In genomic region chr13:80899435-80900029, GRCm38 (mm10) we compare ENCODE assay signal across 23 mouse cellular contexts.
"Had no signal": no experiment of that assay in that cellular context is flagged by ENCODE, and none has a peak within 500 bp of the region (broad histone marks: within the 10 kb centered on the region; RNA-seq: fewer than 3 reads in every experiment).

No protein-coding gene starts in this region.

- H3K4me1 ChIP-seq: kidney, embryonic 15.5 days; limb, embryonic 15.5 days; midbrain, embryonic 12.5 days had no signal

- H3K4me3 ChIP-seq: kidney, embryonic 15.5 days; left cerebral cortex, adult 2 months; limb, embryonic 12.5 days; limb, embryonic 15.5 days; midbrain, embryonic 12.5 days; myocyte had no signal

- DNase-seq: kidney, adult 2 months; kidney, postnatal 10 days; kidney, postnatal 36 days; layer of hippocampus, postnatal 36 days; left cerebral cortex, postnatal 4 days; liver, postnatal 0 days; lung, embryonic 14.5 days; right cerebral cortex, adult 18-20 months; right cerebral cortex, postnatal 14 days; right cerebral cortex, postnatal 4 days; thymus, adult 2 months; thymus, postnatal 25 days had no signal

- ATAC-seq: liver, postnatal 0 days; lung, postnatal 0 days; midbrain, embryonic 16.5 days had no signal

- H3K9me3 ChIP-seq: kidney, embryonic 15.5 days; limb, embryonic 12.5 days; limb, embryonic 15.5 days; midbrain, embryonic 12.5 days had no signal

- H3K9ac ChIP-seq: kidney, embryonic 15.5 days; limb, embryonic 12.5 days; limb, embryonic 15.5 days; liver, embryonic 14.5 days; liver, postnatal 0 days; lung, embryonic 14.5 days; midbrain, embryonic 12.5 days had no signal

- H3K27ac ChIP-seq: kidney, embryonic 15.5 days; left cerebral cortex, adult 2 months; limb, embryonic 12.5 days; limb, embryonic 15.5 days; liver, embryonic 14.5 days; macrophage; midbrain, embryonic 12.5 days; stomach, postnatal 0 days had no signal
